Mouse (Mus musculus): ENCODE measurements around the gene Hras.

The Hras gene

GRCm38 (mm10) chr7:141196619-141197282 is 2.9 kb upstream of the Hras start:
- POLR2A ChIA-PET: interaction anchor here (0.7 to 2.7 kb wide), 7 partner anchors 17 to 92 kb away, joined by 3 to 14 read pairs (median 5); partner anchors contain the start of gene Rassf7 (in 3 of the 4)
- CTCF ChIA-PET: interaction anchor here in 3 of 4 experiments (0.6 to 0.9 kb wide), 3 partner anchors 10 to 392 kb away, joined by 3 read pairs; no protein-coding TSS in a partner anchor

DNA sequence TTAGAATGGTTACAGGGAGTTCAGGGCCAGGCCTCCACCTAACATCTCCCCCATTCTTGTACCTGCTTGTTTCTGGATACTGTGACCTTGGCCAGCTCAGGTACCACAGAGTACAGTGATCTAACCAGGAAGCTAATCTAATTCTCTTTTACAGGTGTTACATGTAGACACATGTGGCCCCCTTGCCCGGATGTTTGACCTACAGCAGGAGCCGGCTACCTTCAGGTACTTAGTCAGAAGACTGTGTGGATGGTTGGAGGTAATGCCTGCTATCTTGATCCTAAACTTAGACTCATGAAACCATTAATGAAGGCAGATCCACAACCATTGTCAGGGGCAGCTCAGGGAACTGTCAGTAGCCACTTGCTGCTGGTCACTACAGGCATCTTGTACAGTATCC is 1.9 kb upstream of the Hras start:
- ChIA-PET CTCF (interaction anchor here in 1 of 4 experiments (0.6 kb wide), 2 partner anchors 9 to 18 kb away, joined by 3 read pairs; partner anchors contain the start of gene Lmntd2), POLR2A (interaction anchor here in 3 of 4 experiments (1.0 to 4.9 kb wide), 7 partner anchors 9 to 96 kb away, joined by 3 to 84 read pairs (median 5); partner anchors contain the start of gene Rassf7 (in 3 of the 3))

- ChIA-PET POLR2A (interaction anchor here in 3 of 4 experiments (0.8 to 4.9 kb wide), 25 partner anchors 11 to 338 kb away, joined by 3 to 84 read pairs (median 5); partner anchors contain the start of genes Rassf7 (in 2 of the 3), Rnh1 (in 2 of the 3), Gm45785 (in 1 of the 3) and Pgghg (in 1 of the 3)), CTCF (interaction anchor here in 2 of 4 experiments (1.0 to 1.6 kb wide), 6 partner anchors 9 to 287 kb away, joined by 3 to 9 read pairs (median 5); partner anchors contain the start of gene Phrf1 (in 1 of the 2))
Measured at GRCm38 (mm10) chr7:141194830-141195229, 1.0 kb upstream of the Hras start.

GRCm38 (mm10) chr7:141194409-141194808 is 604 bp upstream of the Hras start:
- CTCF ChIA-PET: interaction anchor here (0.5 to 2.2 kb wide), 12 partner anchors 10 to 286 kb away, joined by 3 to 9 read pairs (median 5); partner anchors contain the start of genes Phrf1 (in 1 of the 4), Ptdss2 (in 1 of the 4) and Rassf7 (in 1 of the 4)
- POLR2A ChIA-PET: interaction anchor here (0.6 to 4.9 kb wide), 57 partner anchors 9 to 1079 kb away, joined by 3 to 84 read pairs (median 4); partner anchors contain the start of genes Rassf7 (in 4 of the 4), Phrf1 (in 2 of the 4), Ptdss2 (in 2 of the 4) and Rnh1 (in 2 of the 4)

- CTCF ChIA-PET: interaction anchor here in 3 of 4 experiments (0.6 to 2.2 kb wide), 11 partner anchors 11 to 285 kb away, joined by 3 to 9 read pairs (median 5); partner anchors contain the start of genes Phrf1 (in 1 of the 3), Ptdss2 (in 1 of the 3) and Rassf7 (in 1 of the 3)
- POLR2A ChIA-PET: interaction anchor here (0.6 to 4.9 kb wide), 56 partner anchors 9 to 709 kb away, joined by 3 to 84 read pairs (median 4); partner anchors contain the start of genes Rassf7 (in 4 of the 4), Phrf1 (in 2 of the 4), Ptdss2 (in 2 of the 4) and Rnh1 (in 2 of the 4)
Measured at GRCm38 (mm10) chr7:141193348-141193856, 403 bp downstream of the Hras start.

GRCm38 (mm10) chr7:141192776-141193347 is 943 bp downstream of the Hras start:
- CTCF ChIA-PET: interaction anchor here in 2 of 4 experiments (0.6 to 2.2 kb wide), 4 partner anchors 17 to 170 kb away, joined by 3 to 8 read pairs (median 6); partner anchors contain the start of gene Ptdss2 (in 1 of the 2)
- POLR2A ChIA-PET: interaction anchor here (0.6 to 4.9 kb wide), 37 partner anchors 8 to 352 kb away, joined by 3 to 84 read pairs (median 4); partner anchors contain the start of genes Rassf7 (in 3 of the 4), Phrf1 (in 2 of the 4), Ptdss2 (in 2 of the 4) and Taldo1 (in 2 of the 4)

DNA sequence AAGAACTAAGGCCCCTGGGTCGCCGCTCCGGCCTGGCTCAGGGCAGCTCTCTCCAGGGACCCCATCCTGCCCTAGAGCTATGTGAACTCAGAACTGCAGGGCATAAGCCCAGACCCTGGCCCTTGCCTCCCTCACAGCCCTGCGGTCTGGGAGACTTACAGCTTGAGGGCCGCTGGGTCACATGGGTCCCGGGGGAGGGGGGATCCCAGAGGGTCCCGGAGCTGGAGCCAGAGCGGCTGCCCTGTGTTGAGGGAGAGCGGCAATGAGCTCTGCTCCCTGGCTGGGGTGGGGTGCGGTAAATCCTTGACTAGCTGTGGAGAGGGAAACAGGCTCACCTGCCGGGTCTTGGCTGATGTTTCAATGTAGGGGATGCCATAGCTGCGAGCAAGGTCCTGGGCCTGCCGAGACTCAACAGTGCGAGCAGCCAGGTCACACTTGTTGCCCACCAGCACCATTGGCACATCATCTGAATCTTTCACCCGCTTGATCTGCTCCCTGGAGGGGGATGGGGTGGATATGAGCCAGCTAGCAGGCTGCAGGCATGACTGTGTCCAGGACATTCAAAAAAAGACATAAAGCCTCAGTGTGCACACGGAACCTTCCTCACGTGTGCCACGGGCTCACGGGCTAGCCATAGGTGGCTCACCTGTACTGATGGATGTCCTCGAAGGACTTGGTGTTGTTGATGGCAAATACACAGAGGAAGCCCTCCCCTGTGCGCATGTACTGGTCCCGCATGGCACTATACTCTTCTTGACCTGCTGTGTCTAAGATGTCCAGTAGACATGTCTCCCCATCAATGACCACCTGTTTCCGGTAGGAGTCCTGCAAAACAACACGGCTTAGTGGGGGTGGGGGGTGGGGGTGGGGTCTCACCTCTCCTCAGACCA is 1.8 kb downstream of the Hras start:
- ChIA-PET POLR2A (interaction anchor here in 3 of 4 experiments (0.6 to 4.9 kb wide), 27 partner anchors 12 to 348 kb away, joined by 3 to 84 read pairs (median 4); partner anchors contain the start of genes Phrf1 (in 2 of the 3), Ptdss2 (in 2 of the 3), Rassf7 (in 2 of the 3) and Sigirr (in 2 of the 3)), CTCF (interaction anchor here in 2 of 4 experiments (0.6 to 2.2 kb wide), 3 partner anchors 16 to 211 kb away, joined by 4 to 7 read pairs (median 6); no protein-coding TSS in a partner anchor)

DNA sequence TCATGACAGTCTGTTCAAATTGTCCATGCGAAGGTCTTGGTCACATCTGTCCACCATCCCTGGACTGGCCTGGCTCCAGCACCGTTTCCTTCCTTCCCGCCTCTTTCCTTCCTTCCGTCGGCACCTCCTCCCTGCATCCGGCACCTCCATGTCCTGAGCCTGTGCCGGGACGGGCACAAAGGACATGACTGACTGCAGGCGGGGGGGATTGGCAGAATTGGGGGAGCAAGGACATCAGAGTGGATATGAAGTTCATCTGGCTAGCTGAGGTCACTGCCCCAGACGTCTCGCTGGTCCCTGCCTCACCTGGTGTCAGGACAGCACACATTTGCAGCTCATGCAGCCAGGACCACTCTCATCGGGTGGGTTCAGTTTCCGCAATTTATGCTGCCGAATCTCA is 2.8 kb downstream of the Hras start:
- ChIA-PET CTCF (interaction anchor here in 2 of 4 experiments (0.6 kb wide), 2 partner anchors 121 to 212 kb away, joined by 4 read pairs; no protein-coding TSS in a partner anchor), POLR2A (interaction anchor here in 3 of 4 experiments (0.6 to 4.9 kb wide), 9 partner anchors 18 to 148 kb away, joined by 3 to 84 read pairs (median 4); partner anchors contain the start of genes Rassf7 (in 2 of the 3), Phrf1 (in 1 of the 3), Rnh1 (in 1 of the 3) and Sigirr (in 1 of the 3))

DNA sequence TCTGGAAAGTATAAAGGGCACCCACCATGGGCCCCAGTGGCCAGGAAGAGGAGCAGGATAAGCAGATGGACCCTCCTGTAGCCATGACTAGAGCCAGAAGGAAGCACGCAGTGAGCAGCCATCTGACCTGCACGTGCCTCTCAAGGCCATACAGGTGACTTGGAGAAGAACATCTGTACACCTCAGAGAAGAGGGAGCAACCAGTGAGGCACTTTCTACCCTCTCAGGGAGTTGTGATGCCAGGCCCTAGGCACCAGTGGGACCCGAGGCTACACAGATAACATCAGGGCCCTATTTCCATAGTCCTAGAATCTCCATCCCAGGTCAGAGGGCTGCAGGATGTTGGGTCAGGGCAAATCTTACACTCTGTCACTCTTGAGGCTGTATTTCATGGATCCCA is 3.6 kb downstream of the Hras start:
- CTCF ChIA-PET: no interaction called here

GRCm38 (mm10) chr7:141188733-141189132 is 5.1 kb downstream of the Hras start:
- ChIA-PET CTCF (no interaction called here), POLR2A (interaction anchor here in 2 of 4 experiments (1.1 to 1.9 kb wide), 4 partner anchors 16 to 117 kb away, joined by 3 to 5 read pairs (median 3); partner anchors contain the start of genes Rassf7 (in 1 of the 2) and Rnh1 (in 1 of the 2))

More for the DNA sequence above, 3.6 kb downstream of the Hras start:
- POLR2A ChIA-PET: no interaction called here

DNA sequence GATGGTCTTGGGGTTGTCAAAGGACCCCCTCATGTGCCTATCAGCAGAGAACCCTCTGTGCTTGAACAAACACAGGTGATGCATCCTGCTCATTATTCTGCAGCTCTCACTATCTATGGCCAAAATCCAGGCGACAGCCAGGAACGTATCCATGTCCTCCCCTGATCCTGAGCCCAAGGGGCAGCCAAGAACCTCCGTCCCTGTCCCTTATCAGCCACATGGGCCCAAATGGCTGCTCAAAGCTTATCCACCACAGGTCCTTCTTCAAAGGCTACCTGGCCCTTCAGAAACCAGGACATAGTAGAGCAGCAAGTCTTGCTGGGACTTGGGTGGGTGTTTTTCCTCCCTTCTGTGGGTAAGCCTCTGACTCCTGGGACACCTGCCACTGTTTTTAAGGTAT is 5.6 kb downstream of the Hras start:
- POLR2A ChIA-PET: interaction anchor here in 1 of 4 experiments (1.9 kb wide), 1 partner anchor 15 kb away, joined by 5 read pairs; the partner anchor contains the start of gene Rnh1

DNA sequence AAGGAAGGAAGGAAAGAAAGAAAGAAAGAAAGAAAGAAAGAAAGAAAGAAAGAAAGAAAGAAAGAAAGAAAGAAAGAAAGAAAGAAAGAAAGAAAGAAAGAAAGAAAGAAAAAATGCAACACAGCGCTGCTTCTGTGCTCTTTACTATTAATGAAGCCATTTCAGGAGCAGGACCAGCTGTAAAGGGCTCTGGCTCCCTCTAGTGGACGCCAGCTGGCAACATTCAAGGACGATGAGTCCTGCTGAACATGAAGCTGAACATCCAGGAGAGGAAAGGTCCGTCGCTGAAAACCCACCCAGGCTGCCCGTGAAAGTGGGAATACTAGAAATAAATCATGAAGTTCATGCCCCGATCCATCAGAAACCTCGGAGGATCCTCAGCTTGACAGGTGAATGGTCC is 17.6 kb downstream of the Hras start:
- POLR2A ChIA-PET: interaction anchor here (0.5 to 2.1 kb wide), 35 partner anchors 11 to 335 kb away, joined by 3 to 8 read pairs (median 4); partner anchors contain the start of genes Hras (in 2 of the 4), Lrrc56 (in 2 of the 4), Ano9 (in 1 of the 4) and Odf3 (in 1 of the 4)
- CTCF ChIA-PET: interaction anchor here (0.5 to 2.8 kb wide), 84 partner anchors 8 to 1347 kb away, joined by 3 to 18 read pairs (median 4); partner anchors contain the start of genes Hras (in 2 of the 4), Lrrc56 (in 2 of the 4), Odf3 (in 2 of the 4) and Rassf7 (in 2 of the 4)

More for the DNA sequence above, 5.6 kb downstream of the Hras start:
- CTCF ChIA-PET: interaction anchor here in 1 of 4 experiments (0.5 kb wide), 1 partner anchor 133 kb away, joined by 3 read pairs; no protein-coding TSS in a partner anchor

GRCm38 (mm10) chr7:141175068-141175467 is 18.7 kb downstream of the Hras start:
- CTCF ChIA-PET: interaction anchor here (0.8 to 2.8 kb wide), 15 partner anchors 17 to 272 kb away, joined by 3 to 17 read pairs (median 6); partner anchors contain the start of genes Hras (in 1 of the 4), Lrrc56 (in 1 of the 4) and Ptdss2 (in 1 of the 4)
- POLR2A ChIA-PET: interaction anchor here in 3 of 4 experiments (0.6 to 1.6 kb wide), 7 partner anchors 10 to 188 kb away, joined by 3 to 6 read pairs (median 3); no protein-coding TSS in a partner anchor

DNA sequence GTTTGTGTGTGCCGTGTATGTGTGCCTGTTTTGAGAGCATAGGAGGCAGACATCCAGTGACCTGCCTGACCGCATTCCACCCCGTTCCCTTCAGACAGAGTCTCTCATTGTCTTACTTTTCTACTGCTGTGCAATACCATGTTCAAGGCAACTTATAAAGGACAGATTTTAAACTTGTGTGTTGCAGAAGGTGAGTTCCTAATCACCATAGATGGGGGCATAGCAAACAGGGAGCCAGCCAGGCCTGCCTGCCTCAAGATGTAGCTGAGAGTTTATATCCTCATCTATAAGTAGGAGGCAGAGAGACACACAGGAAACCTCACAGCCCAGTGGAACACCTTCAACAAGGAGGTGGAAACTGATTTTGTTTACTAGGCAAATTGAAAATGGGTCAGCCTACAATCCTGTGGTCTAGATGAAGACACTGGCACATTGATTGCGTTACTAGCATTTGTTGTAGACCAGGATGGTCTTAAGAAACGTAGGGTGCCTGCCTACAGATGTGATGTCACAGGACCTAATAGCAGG is 20.4 kb downstream of the Hras start:
- POLR2A ChIA-PET: interaction anchor here in 3 of 4 experiments (0.5 to 2.7 kb wide), 52 partner anchors 9 to 1249 kb away, joined by 3 to 20 read pairs (median 4); partner anchors contain the start of genes Rassf7 (in 3 of the 3), Hras (in 2 of the 3), Lrrc56 (in 2 of the 3) and Eps8l2 (in 1 of the 3)
- CTCF ChIA-PET: interaction anchor here in 1 of 4 experiments (0.6 to 1.6 kb wide), 5 partner anchors 28 to 265 kb away, joined by 3 to 6 read pairs (median 4); partner anchors contain the start of gene Rassf7
